Mouse (Mus musculus): ENCODE measurements around the gene Olfr65. TPM values are rescaled to one million over a fixed set of nuclear protein-coding genes. Genes with fewer than 3 reads are reported as not detected.

Gene Olfr65
- not detected in 2 replicates for polyA plus RNA-seq (2016; fragmentation: Nextera tagmentation; extraction: Ambion mirVana)

DNA sequence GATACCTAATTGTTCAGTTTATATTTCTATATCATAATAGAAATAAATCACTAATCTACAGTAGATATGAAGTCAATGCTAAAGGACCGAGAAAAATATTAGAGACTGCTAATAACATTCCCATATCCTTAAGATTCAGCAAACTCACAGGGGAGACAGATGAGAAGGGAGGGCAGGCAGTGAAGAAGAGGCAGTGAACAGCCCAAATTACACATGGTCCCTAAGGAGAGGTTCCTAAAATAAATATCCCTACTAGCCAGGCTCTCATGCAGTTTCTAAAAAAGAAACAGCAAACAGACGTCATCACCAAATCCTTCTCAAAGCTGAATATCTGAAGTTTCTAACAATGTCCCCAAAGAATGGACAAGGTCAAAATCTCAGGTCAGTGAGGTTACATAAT, at the start of gene Olfr65:
Gene Olfr65 (plus strand): TSS at position 301 of the 400 bp plus-strand sequence.
- Histone ChIP-seq H3K9me3 (no peaks in the 10 kb centered on the region), H3K4me2 (replicated peaks) (no peak within 1 kb of the TSS), H3K36me3 (no peaks in the 10 kb centered on the region), H3K27ac (no peak within 1 kb of the TSS), H3K4me3 (no peak within 1 kb of the TSS), H3K4me1 (no peaks in the 10 kb centered on the region), H3K9ac (no peak within 1 kb of the TSS), H3K27me3 (replicated peaks) (no peaks in the 10 kb centered on the region)
- 79% methylated on average over 2 of the region's 2 CpGs for WGBS
- ATAC-seq (ENCODE audit: low FRiP score, low read depth) = no peak

GRCm38 (mm10) chr7:103854669-103855068, 48.6 kb upstream of the Olfr65 start:
- H3K9ac ChIP-seq = no peak overlapping the region
- no peaks in the 10 kb centered on the region for H3K9me3 ChIP-seq
- 69% methylated on average over 1 of the region's 1 CpGs for WGBS
- no peak overlapping the region for H3K4me2 ChIP-seq (replicated peaks)
- no peak overlapping the region for H3K27ac ChIP-seq
- H3K36me3 ChIP-seq = no peaks in the 10 kb centered on the region
- no peak for ATAC-seq (ENCODE audit: low FRiP score, low read depth)
- no peaks in the 10 kb centered on the region for H3K4me1 ChIP-seq
- H3K4me3 ChIP-seq = no peak overlapping the region
- no peaks in the 10 kb centered on the region for H3K27me3 ChIP-seq (replicated peaks)

DNA sequence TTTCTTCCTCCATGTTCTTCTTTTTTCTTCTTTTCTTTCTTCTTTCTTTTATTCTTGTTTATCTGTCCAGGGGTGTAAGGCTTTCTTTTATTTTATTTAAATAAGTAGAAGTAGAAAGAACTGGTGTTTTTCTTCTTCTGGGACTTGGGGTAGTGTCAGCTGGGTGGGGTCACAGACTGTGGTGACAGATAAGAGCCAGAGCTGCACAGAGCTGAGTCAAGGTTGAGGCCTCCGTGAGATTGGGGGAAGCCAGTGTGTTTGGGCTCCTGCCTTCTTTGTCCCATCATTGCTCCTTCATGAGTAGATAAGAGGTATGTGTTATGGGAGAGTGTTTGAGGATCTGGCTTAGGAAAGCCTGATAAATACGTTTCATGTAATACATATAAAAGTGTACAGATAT, 44.2 kb upstream of the Olfr65 start:
- Histone ChIP-seq H3K4me3 (no peak overlapping the region), H3K9me3 (no peaks in the 10 kb centered on the region), H3K36me3 (no peaks in the 10 kb centered on the region), H3K4me1 (no peaks in the 10 kb centered on the region), H3K9ac (no peak overlapping the region), H3K27ac (no peak overlapping the region), H3K27me3 (replicated peaks) (no peaks in the 10 kb centered on the region), H3K4me2 (replicated peaks) (no peak overlapping the region)
- WGBS = 81% methylated on average over 2 of the region's 2 CpGs
- no peak for ATAC-seq (ENCODE audit: low FRiP score, low read depth)

GRCm38 (mm10) chr7:103860855-103861254, 42.4 kb upstream of the Olfr65 start:
- Histone ChIP-seq H3K4me3 (no peak overlapping the region), H3K4me1 (no peaks in the 10 kb centered on the region), H3K27me3 (replicated peaks) (no peaks in the 10 kb centered on the region), H3K36me3 (no peaks in the 10 kb centered on the region), H3K9ac (no peak overlapping the region), H3K4me2 (replicated peaks) (no peak overlapping the region), H3K27ac (no peak overlapping the region), H3K9me3 (no peaks in the 10 kb centered on the region)
- WGBS = 68% methylated on average over 1 of the region's 1 CpGs
- ATAC-seq (ENCODE audit: low FRiP score, low read depth) = no peak

DNA sequence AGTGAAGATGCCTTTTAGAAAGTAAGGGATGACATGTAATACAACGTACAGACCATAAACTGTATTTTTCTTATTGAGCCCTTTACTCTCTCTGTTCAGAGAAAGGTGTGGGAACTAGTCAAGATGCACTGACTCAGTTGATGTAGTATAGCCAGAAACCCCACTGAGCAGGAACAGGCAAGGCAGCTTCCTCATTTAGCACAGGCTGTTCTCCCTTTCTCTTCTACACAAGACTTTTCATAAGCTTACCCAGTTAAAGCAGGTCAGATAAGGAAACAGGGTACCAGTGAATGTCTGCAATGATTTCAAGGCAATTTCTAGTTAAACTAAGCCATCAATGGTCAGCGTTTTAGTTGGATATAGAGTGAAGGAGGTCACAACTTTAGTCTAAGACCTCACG, 41.8 kb upstream of the Olfr65 start:
- Histone ChIP-seq H3K9ac (no peak overlapping the region), H3K27me3 (replicated peaks) (no peaks in the 10 kb centered on the region), H3K36me3 (no peaks in the 10 kb centered on the region), H3K4me3 (no peak overlapping the region), H3K4me1 (no peaks in the 10 kb centered on the region), H3K27ac (no peak overlapping the region), H3K4me2 (replicated peaks) (no peak overlapping the region), H3K9me3 (no peaks in the 10 kb centered on the region)
- WGBS = 86% methylated on average over 3 of the region's 3 CpGs
- no peak for ATAC-seq (ENCODE audit: low FRiP score, low read depth)

DNA sequence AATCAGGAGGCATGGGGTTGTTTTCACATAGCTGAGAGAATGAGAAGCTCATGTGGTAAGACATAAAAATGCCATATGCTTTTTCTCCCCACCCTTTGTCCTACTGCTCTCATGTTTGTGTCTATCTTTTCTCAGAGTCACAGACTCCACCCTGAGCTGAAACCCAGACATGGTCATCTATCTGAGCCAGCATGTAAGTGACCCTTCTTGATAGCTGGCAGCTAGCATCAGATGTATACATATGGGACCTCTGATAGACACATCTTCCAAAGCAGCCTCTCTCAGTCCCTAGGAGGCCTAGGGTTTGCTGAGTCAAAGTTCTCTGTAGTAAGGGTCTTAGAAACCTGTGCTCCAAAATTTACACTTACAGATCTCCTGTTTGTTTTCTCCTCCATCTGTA, 37.6 kb upstream of the Olfr65 start:
- H3K9ac ChIP-seq = no peak overlapping the region
- H3K27me3 ChIP-seq (replicated peaks) = no peaks in the 10 kb centered on the region
- no peaks in the 10 kb centered on the region for H3K36me3 ChIP-seq
- no peaks in the 10 kb centered on the region for H3K4me1 ChIP-seq
- H3K9me3 ChIP-seq = no peaks in the 10 kb centered on the region
- no peak overlapping the region for H3K27ac ChIP-seq
- no peak for ATAC-seq (ENCODE audit: low FRiP score, low read depth)
- no peak overlapping the region for H3K4me2 ChIP-seq (replicated peaks)
- H3K4me3 ChIP-seq = no peak overlapping the region

GRCm38 (mm10) chr7:103870667-103871066, 32.6 kb upstream of the Olfr65 start:
- H3K27me3 ChIP-seq (replicated peaks) = no peaks in the 10 kb centered on the region
- H3K4me3 ChIP-seq = no peak overlapping the region
- no peak overlapping the region for H3K27ac ChIP-seq
- H3K9me3 ChIP-seq = no peaks in the 10 kb centered on the region
- H3K4me2 ChIP-seq (replicated peaks) = no peak overlapping the region
- H3K4me1 ChIP-seq = no peaks in the 10 kb centered on the region
- no peak for ATAC-seq (ENCODE audit: low FRiP score, low read depth)
- no peak overlapping the region for H3K9ac ChIP-seq
- H3K36me3 ChIP-seq = no peaks in the 10 kb centered on the region

DNA sequence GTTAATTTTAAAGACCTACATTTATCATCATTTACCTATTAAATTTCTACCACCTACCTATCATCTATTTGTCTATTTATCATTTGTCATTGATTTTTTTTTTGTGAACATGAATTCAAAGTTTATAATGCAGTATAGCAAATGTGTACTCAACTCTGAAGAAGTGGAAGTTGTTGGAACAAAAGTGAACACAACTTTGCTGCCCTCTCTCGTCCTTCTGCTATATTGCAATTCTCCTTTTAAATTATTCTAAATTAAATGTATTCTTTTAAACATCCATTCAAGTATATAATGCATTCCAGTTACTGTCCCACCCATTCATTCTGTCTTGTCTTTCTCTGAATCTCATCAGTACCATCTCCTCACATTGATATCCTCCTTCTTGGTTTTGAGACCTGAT, 30.2 kb upstream of the Olfr65 start:
- H3K4me1 ChIP-seq = no peaks in the 10 kb centered on the region
- 4% methylated on average over 1 of the region's 1 CpGs for WGBS
- H3K36me3 ChIP-seq = no peaks in the 10 kb centered on the region
- H3K4me3 ChIP-seq = no peak overlapping the region
- no peaks in the 10 kb centered on the region for H3K27me3 ChIP-seq (replicated peaks)
- no peaks in the 10 kb centered on the region for H3K9me3 ChIP-seq
- H3K27ac ChIP-seq = no peak overlapping the region
- H3K9ac ChIP-seq = no peak overlapping the region
- ATAC-seq (ENCODE audit: low FRiP score, low read depth) = no peak
- no peak overlapping the region for H3K4me2 ChIP-seq (replicated peaks)

- no peaks in the 10 kb centered on the region for H3K9me3 ChIP-seq
- no peak for ATAC-seq (ENCODE audit: low FRiP score, low read depth)
- H3K27me3 ChIP-seq (replicated peaks) = no peaks in the 10 kb centered on the region
- no peaks in the 10 kb centered on the region for H3K36me3 ChIP-seq
- no peaks in the 10 kb centered on the region for H3K4me1 ChIP-seq
- H3K4me3 ChIP-seq = no peak overlapping the region
- H3K27ac ChIP-seq = no peak overlapping the region
- no peak overlapping the region for H3K4me2 ChIP-seq (replicated peaks)
- H3K9ac ChIP-seq = no peak overlapping the region
- 59% methylated on average over 5 of the region's 5 CpGs for WGBS
These were observed 28.8 kb upstream of the Olfr65 start for GRCm38 (mm10) chr7:103874451-103874850.

DNA sequence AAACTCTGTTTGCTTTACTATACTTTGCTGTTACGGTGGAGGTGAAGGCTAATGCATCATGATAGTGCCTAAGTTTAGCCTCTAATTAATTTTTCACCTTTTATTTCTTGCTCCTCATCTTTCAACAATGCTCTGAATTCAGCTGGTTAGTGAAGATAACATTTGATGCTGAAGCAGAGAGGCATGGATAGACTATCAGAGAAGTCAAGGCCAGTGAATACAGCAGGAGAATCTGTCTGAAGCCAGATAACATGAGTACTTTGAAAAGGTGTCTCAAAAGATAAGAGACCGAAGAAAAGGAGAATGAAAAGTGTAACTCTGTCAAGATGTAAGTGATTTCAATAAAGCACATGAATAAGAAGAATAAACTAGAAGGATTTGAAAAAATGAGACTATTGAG, 26.2 kb upstream of the Olfr65 start:
- Histone ChIP-seq H3K9me3 (no peaks in the 10 kb centered on the region), H3K4me2 (replicated peaks) (no peak overlapping the region), H3K36me3 (no peaks in the 10 kb centered on the region), H3K4me3 (no peak overlapping the region), H3K4me1 (no peaks in the 10 kb centered on the region), H3K27me3 (replicated peaks) (no peaks in the 10 kb centered on the region), H3K9ac (no peak overlapping the region), H3K27ac (no peak overlapping the region)
- no peak for ATAC-seq (ENCODE audit: low FRiP score, low read depth)
- 91% methylated on average over 2 of the region's 2 CpGs for WGBS

- Histone ChIP-seq H3K4me2 (replicated peaks) (no peak within 1 kb of the TSS), H3K27me3 (replicated peaks) (no peaks in the 10 kb centered on the region), H3K4me3 (no peak within 1 kb of the TSS), H3K9me3 (no peaks in the 10 kb centered on the region), H3K4me1 (no peaks in the 10 kb centered on the region), H3K9ac (no peak within 1 kb of the TSS), H3K36me3 (no peaks in the 10 kb centered on the region), H3K27ac (no peak within 1 kb of the TSS)
- ATAC-seq (ENCODE audit: low FRiP score, low read depth) = no peak
These were observed 17.1 kb upstream of the Olfr65 start, which contains the start of gene Olfr66 for GRCm38 (mm10) chr7:103886152-103886551. TSS of gene Olfr66 (minus strand) at chr7:103886252.

GRCm38 (mm10) chr7:103894385-103894784, 8.9 kb upstream of the Olfr65 start, which contains the start of gene Olfr64:
TSS of gene Olfr64 (minus strand) at chr7:103894485.
- no peaks in the 10 kb centered on the region for H3K36me3 ChIP-seq

DNA sequence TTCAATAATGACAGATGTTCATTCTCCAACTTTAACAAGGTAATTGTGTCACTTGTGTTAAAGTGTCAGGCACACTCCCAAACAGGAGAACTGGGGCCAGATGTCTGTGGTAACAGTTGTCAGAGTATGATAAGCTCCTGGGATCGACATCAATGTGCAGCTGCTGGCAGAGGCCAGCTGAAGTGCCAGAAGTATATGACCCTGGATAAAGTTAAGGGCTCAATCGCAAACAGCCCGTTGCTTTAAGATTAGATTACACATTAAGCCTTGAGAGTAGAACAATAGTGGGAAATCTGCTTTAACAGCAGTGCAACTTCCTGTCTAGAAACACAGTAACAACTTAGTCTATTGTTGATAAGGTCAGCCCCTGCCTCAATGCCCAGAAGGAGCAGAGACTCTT, 6.8 kb downstream of the Olfr65 start:
- Histone ChIP-seq H3K4me2 (replicated peaks) (no peak overlapping the region), H3K9ac (no peak overlapping the region), H3K27me3 (replicated peaks) (no peaks in the 10 kb centered on the region), H3K4me3 (no peak overlapping the region), H3K9me3 (no peaks in the 10 kb centered on the region), H3K36me3 (no peaks in the 10 kb centered on the region), H3K27ac (no peak overlapping the region), H3K4me1 (no peaks in the 10 kb centered on the region)
- WGBS = 58% methylated on average over 3 of the region's 3 CpGs
- ATAC-seq (ENCODE audit: low FRiP score, low read depth) = no peak

More at GRCm38 (mm10) chr7:103894385-103894784, 8.9 kb upstream of the Olfr65 start, which contains the start of gene Olfr64:
- Histone ChIP-seq H3K9me3 (no peaks in the 10 kb centered on the region), H3K27ac (no peak within 1 kb of the TSS), H3K27me3 (replicated peaks) (no peaks in the 10 kb centered on the region), H3K9ac (no peak within 1 kb of the TSS), H3K4me1 (no peaks in the 10 kb centered on the region), H3K4me3 (no peak within 1 kb of the TSS), H3K4me2 (replicated peaks) (no peak within 1 kb of the TSS)
- 88% methylated on average over 1 of the region's 1 CpGs for WGBS
- ATAC-seq (ENCODE audit: low FRiP score, low read depth) = no peak
